Mouse (Mus musculus): ENCODE measurements around the gene Fcrl5. TPM values are rescaled to one million over a fixed set of nuclear protein-coding genes. Genes with fewer than 3 reads are reported as not detected.
A peak's percentile ranks its signal among the peaks of the same experiment; 100 is the strongest.

Gene Fcrl5
- polyA plus RNA-seq, 1 experiment from 2014 or later, result not detected

DNA sequence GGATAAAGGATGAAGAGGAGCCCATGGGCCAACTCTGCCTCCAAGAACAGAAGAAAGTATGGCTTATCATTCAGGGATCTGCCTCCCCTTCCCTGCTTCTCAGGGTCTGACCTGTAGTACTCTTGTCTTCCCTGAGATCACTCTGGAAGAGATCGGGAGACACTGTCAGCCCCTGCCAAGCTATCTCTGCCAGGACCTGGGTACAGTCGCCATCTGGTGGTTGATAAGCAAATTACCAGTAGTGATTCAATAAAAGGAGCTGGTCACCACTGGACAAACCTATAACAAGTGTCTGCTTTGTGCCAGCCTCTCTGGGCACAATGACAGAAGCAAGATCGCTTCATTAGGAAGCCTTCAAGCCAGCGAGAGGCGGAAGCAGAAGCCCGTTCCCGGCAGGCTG, 68.8 kb downstream of the Fcrl5 start:
- WGBS, result 38% methylated on average over 7 of the region's 7 CpGs
- Histone ChIP-seq H3K36me3 (no peaks in the 10 kb centered on the region), H3K4me1 (peaks cover 9% of the 10 kb centered on the region), H3K4me3 (no peak overlapping the region), H3K27me3 (ENCODE audit: low read depth, poor library complexity, severe bottlenecking) (0 out of 2 replicates have a peak, but pooled peaks cover 9% of the 10 kb centered on the region), H3K27ac (no peak overlapping the region), H3K9me3 (replicated peaks) (no peaks in the 10 kb centered on the region)
- peak; percentile 51 for DNase-seq (ENCODE audit: low spot score)

DNA sequence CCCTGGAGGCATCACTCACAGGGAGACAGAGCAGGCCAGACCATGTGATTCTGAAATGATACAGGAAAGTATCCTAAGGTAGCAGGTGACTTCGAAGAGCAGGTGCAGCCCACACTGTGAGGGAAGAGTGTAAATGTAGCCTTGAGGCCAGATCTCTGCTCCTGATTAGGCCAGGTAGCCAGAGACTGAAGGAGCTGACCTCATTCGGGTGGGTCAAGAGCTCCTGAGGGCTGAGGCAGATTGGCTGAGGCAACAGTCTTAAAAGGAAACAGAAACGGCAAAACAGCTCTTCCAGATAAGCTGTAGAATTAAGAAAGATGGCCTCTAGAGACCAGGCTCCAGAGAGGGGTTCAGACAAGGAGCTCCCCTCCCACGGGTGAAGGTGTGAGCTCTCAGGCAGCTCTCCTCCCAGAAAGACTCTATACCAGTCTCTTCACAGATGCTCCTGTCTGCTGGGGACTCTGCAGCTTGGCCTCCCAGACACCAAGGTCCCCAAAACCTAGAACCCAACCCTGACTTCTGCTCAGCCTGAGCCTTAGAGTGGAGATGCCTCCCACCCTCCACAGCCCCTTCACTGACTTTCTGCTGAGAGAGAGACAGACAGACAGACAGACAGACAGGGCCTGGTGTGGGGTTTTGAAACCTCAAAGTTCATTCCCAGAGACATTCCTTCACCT, 69.3 kb downstream of the Fcrl5 start:
- DNase-seq (ENCODE audit: low spot score), result peak; percentile 23
- H3K4me1 ChIP-seq, result peaks cover 14% of the 10 kb centered on the region
- H3K27me3 ChIP-seq (ENCODE audit: low read depth, poor library complexity, severe bottlenecking), result 0 out of 2 replicates have a peak, but pooled peaks cover 9% of the 10 kb centered on the region
- no peak overlapping the region for H3K27ac ChIP-seq
- no peaks in the 10 kb centered on the region for H3K36me3 ChIP-seq
- no peak overlapping the region for H3K4me3 ChIP-seq
- no peaks in the 10 kb centered on the region for H3K9me3 ChIP-seq (replicated peaks)
- 63% methylated on average over 4 of the region's 4 CpGs for WGBS

DNA sequence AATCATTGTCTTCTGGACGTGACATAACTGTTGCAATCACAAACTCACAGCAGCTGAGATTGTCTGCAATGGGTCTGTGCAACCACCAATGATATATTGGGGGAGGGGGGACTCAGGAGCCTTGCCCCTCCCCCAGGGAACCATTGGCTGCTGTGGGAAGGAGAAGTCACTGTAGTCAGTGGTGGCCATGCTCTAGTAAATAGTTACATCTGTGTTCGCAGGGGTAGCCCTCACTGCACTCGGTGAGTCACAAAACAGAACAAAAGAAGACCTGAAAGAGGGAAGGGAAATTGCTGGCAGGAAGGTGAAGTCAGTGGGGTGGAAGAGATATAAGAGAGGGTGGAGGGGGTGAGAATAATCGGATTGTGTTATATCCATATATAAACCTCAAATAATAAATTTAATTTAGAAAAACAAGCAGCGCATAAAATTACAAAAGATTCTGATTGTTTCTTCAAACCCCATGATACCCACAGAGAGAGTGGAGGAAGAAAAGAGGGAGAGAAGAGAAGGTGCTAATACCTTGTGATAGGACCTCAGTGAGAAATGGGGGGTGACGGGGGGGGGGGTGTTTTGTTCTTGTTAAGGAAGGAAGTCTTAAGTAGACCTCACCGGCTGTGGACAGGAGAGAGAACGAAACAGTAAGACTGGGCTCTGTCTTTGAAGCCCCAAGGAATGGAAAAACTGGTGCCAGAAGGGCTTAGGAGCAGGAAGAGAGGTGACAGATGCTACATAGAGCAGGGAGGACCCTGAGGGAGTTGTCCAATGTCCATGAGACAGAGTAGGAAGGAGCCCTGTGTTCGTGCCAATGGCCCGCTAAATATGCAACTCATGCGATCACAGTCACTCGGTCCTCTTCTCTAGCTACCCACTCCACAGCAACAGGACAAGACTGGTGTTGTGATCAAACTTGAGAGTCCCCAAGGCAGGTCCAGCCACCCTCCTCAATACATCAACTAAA, 71.2 kb downstream of the Fcrl5 start:
- no peak overlapping the region for H3K27ac ChIP-seq
- no peaks in the 10 kb centered on the region for H3K9me3 ChIP-seq (replicated peaks)
- no peaks in the 10 kb centered on the region for H3K36me3 ChIP-seq
- H3K4me3 ChIP-seq, result no peak overlapping the region
- WGBS, result 84% methylated on average over 12 of the region's 12 CpGs
- H3K27me3 ChIP-seq (ENCODE audit: low read depth, poor library complexity, severe bottlenecking), result 0 out of 2 replicates have a peak, but pooled peaks cover 9% of the 10 kb centered on the region
- DNase-seq (ENCODE audit: low spot score), result peak; percentile 28
- peaks cover 14% of the 10 kb centered on the region for H3K4me1 ChIP-seq

- WGBS, result 32% methylated on average over 17 of the region's 17 CpGs
- Histone ChIP-seq H3K4me3 (peak overlapping the region; percentile 27; the same call in 1 of the 2 replicates), H3K4me1 (peaks cover 22% of the 10 kb centered on the region), H3K36me3 (no peaks in the 10 kb centered on the region), H3K27ac (no peak overlapping the region), H3K9me3 (replicated peaks) (no peaks in the 10 kb centered on the region), H3K27me3 (ENCODE audit: low read depth, poor library complexity, severe bottlenecking) (0 out of 2 replicates have a peak, but pooled peaks cover 3% of the 10 kb centered on the region)
- peak; percentile 89 for DNase-seq (ENCODE audit: low spot score)
These were observed 72.8 kb downstream of the Fcrl5 start for GRCm38 (mm10) chr3:87508205-87508901.

- no peak overlapping the region for H3K4me3 ChIP-seq
- 0 out of 2 replicates have a peak, but pooled peaks cover 3% of the 10 kb centered on the region for H3K27me3 ChIP-seq (ENCODE audit: low read depth, poor library complexity, severe bottlenecking)
- 57% methylated on average over 4 of the region's 4 CpGs for WGBS
- H3K9me3 ChIP-seq (replicated peaks), result no peaks in the 10 kb centered on the region
- H3K36me3 ChIP-seq, result no peaks in the 10 kb centered on the region
- 0 out of 2 replicates have a peak overlapping the region, but pooled peaks have one; percentile 14 for H3K27ac ChIP-seq
- peaks cover 22% of the 10 kb centered on the region for H3K4me1 ChIP-seq
- DNase-seq (ENCODE audit: low spot score), result no peak
These were observed 73.5 kb downstream of the Fcrl5 start for GRCm38 (mm10) chr3:87509061-87509460.

- 0 out of 2 replicates have a peak, but pooled peaks cover 3% of the 10 kb centered on the region for H3K27me3 ChIP-seq (ENCODE audit: low read depth, poor library complexity, severe bottlenecking)
- H3K27ac ChIP-seq, result no peak overlapping the region
- H3K4me3 ChIP-seq, result no peak overlapping the region
- H3K4me1 ChIP-seq, result peaks cover 22% of the 10 kb centered on the region
- 91% methylated on average over 9 of the region's 9 CpGs for WGBS
- H3K36me3 ChIP-seq, result no peaks in the 10 kb centered on the region
- H3K9me3 ChIP-seq (replicated peaks), result no peaks in the 10 kb centered on the region
- DNase-seq (ENCODE audit: low spot score), result no peak
These were observed 75.3 kb downstream of the Fcrl5 start for GRCm38 (mm10) chr3:87510832-87511231.

DNA sequence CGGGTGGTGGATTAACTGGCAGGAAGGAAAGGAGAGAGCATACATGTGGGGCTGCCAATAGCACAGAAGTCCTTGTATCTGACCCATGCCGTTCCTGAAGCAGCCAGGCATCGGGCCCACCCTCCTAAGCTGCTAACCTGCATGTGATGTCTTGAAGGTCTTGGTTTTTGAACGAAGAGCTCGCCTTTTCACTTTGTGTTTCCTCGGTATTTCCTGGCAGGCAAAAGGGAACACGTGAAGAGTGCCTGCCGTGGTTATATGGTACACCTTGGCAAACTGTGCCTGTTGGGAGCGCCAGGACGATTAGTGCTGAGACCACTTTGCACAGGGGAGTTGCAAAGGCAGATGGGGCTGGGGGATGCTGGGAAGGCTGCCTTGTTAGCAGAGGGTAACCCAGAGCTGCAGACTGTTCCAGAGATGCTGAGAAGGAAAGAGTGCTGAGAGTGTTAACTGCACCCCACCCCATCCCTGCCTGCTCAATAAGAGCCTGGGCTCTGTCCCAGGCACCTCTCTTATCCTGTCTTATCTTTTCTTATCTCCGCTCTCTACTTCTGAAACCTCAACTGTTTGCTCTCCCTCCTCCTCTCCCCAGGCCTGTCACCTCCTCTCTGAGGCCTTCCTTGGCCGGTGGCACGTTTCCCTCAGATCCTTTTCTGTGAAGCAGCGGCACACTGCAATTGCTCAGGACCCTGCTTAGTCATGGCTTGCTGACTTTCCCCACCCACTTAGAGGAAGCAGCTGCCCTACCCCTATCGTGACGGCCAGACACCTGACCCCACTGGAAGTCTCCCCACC, 76.6 kb downstream of the Fcrl5 start:
- no peak for DNase-seq (ENCODE audit: low spot score)
- Histone ChIP-seq H3K36me3 (no peaks in the 10 kb centered on the region), H3K9me3 (replicated peaks) (no peaks in the 10 kb centered on the region), H3K4me3 (no peak overlapping the region), H3K27me3 (ENCODE audit: low read depth, poor library complexity, severe bottlenecking) (0 out of 2 replicates have a peak, but pooled peaks cover 3% of the 10 kb centered on the region), H3K4me1 (peaks cover 24% of the 10 kb centered on the region), H3K27ac (no peak overlapping the region)
- 46% methylated on average over 16 of the region's 16 CpGs for WGBS

- no peak for DNase-seq (ENCODE audit: low spot score)
- Histone ChIP-seq H3K36me3 (no peaks in the 10 kb centered on the region), H3K4me1 (peaks cover 11% of the 10 kb centered on the region), H3K27ac (no peak overlapping the region), H3K9me3 (replicated peaks) (no peaks in the 10 kb centered on the region), H3K4me3 (no peak overlapping the region), H3K27me3 (ENCODE audit: low read depth, poor library complexity, severe bottlenecking) (no peaks in the 10 kb centered on the region)
- 75% methylated on average over 13 of the region's 13 CpGs for WGBS
These were observed 80.1 kb downstream of the Fcrl5 start for GRCm38 (mm10) chr3:87515567-87516081.

GRCm38 (mm10) chr3:87518425-87518824, 82.9 kb downstream of the Fcrl5 start:
- Histone ChIP-seq H3K27me3 (ENCODE audit: low read depth, poor library complexity, severe bottlenecking) (no peaks in the 10 kb centered on the region), H3K9me3 (replicated peaks) (no peaks in the 10 kb centered on the region), H3K36me3 (no peaks in the 10 kb centered on the region), H3K4me3 (no peak overlapping the region), H3K27ac (no peak overlapping the region), H3K4me1 (0 out of 2 replicates have a peak, but pooled peaks cover 3% of the 10 kb centered on the region)
- no peak for DNase-seq (ENCODE audit: low spot score)

DNA sequence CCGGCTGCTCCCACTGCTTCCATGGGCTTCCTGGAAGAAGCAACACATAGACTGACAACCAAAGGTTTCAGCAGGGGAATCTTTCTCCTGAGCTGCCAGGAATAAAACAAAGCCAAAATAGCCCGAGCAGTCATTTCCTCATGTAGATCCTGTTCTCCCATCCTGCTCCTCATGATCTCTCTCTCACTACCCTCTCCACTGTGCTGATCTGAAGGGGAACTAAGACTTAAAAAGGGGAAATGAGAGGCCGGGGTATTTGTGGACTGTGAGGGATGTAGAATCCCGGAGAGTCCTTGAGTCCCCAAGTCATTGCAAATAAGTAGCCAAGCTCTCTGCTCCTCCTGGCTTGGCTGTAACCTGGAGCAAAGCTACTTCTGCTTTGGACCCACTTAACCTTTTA, 85.6 kb downstream of the Fcrl5 start:
- H3K4me3 ChIP-seq, result no peak overlapping the region
- 82% methylated on average over 4 of the region's 4 CpGs for WGBS
- no peaks in the 10 kb centered on the region for H3K36me3 ChIP-seq
- no peaks in the 10 kb centered on the region for H3K9me3 ChIP-seq (replicated peaks)
- DNase-seq (ENCODE audit: low spot score), result no peak
- H3K27me3 ChIP-seq (ENCODE audit: low read depth, poor library complexity, severe bottlenecking), result no peaks in the 10 kb centered on the region
- no peak overlapping the region for H3K27ac ChIP-seq
- H3K4me1 ChIP-seq, result peaks cover 10% of the 10 kb centered on the region

DNA sequence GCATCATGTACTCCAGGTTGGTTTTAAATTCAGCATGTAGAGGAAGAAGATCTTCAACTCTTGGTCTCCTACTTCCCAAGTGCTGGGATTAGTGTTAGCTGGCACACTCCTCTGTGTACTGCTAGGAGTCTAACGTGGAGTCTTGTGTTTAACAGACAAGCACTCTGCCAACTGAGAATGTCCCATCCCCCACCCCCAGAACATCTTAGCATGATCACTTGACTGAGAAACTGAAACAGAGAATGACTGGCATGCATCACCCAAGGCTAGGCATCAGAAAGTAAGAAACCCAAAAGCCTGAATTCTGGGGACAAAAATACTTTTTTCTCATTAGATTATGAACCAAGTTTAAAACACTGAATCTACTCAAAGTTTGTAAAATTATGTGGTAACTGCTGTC, 86.3 kb downstream of the Fcrl5 start:
- 70% methylated on average over 1 of the region's 1 CpGs for WGBS

GRCm38 (mm10) chr3:87523701-87524100, 88.1 kb downstream of the Fcrl5 start:
- Histone ChIP-seq H3K27me3 (ENCODE audit: low read depth, poor library complexity, severe bottlenecking) (no peaks in the 10 kb centered on the region), H3K27ac (no peak overlapping the region), H3K4me1 (peaks cover 15% of the 10 kb centered on the region), H3K36me3 (peaks cover 18% of the 10 kb centered on the region), H3K4me3 (no peak overlapping the region), H3K9me3 (replicated peaks) (no peaks in the 10 kb centered on the region)
- DNase-seq (ENCODE audit: low spot score), result no peak
- WGBS, result 94% methylated on average over 9 of the region's 9 CpGs

More for the DNA sequence above, 86.3 kb downstream of the Fcrl5 start:
- no peak for DNase-seq (ENCODE audit: low spot score)
- no peaks in the 10 kb centered on the region for H3K27me3 ChIP-seq (ENCODE audit: low read depth, poor library complexity, severe bottlenecking)
- no peaks in the 10 kb centered on the region for H3K36me3 ChIP-seq
- H3K4me3 ChIP-seq, result no peak overlapping the region
- H3K27ac ChIP-seq, result no peak overlapping the region
- no peaks in the 10 kb centered on the region for H3K9me3 ChIP-seq (replicated peaks)
- peaks cover 12% of the 10 kb centered on the region for H3K4me1 ChIP-seq
